Mouse (Mus musculus) ES-Bruce4 (cell line): ENCODE measurements at regions not wholly inside any gene's neighbourhood (a gene's known extent, or its start where the extent isn't known, plus 50 kb on each side); places are given as distances from the start of the nearest gene placed in this dataset.

Experiments used
- H3K27ac ChIP-seq: 2 replicates; pipeline ENCODE4 v1.5.1; 2012; ENCODE audit warnings: low read length, inconsistent platforms; ENCODE audit not compliant: insufficient read depth
- H3K27me3 ChIP-seq: 2 replicates; pipeline ENCODE4 v1.6.1; 2012; ENCODE audit warnings: mild to moderate bottlenecking, low read length, inconsistent platforms; ENCODE audit not compliant: control insufficient read depth, poor library complexity, insufficient read depth, severe bottlenecking
- H3K36me3 ChIP-seq: 2 replicates; pipeline ENCODE4 v1.6.1; 2012; ENCODE audit warnings: inconsistent platforms, mild to moderate bottlenecking, low read length, moderate library complexity; ENCODE audit not compliant: control insufficient read depth, poor library complexity, insufficient read depth, severe bottlenecking
- H3K4me1 ChIP-seq: one replicate; pipeline ENCODE4 v1.8.1; 2011; ENCODE audit warnings: low read length; ENCODE audit not compliant: control insufficient read depth, insufficient read depth
- H3K4me3 ChIP-seq: 2 replicates; pipeline ENCODE4 v1.5.1; 2011; ENCODE audit warnings: low read depth, mild to moderate bottlenecking, low read length
- H3K9ac ChIP-seq: 2 replicates; pipeline ENCODE4 v1.6.1; 2012; ENCODE audit warnings: low read depth, mild to moderate bottlenecking, inconsistent platforms; ENCODE audit not compliant: poor library complexity, severe bottlenecking
- H3K9me3 ChIP-seq: replicated peaks from 2 replicates; pipeline ENCODE4 v1.6.1; 2012; ENCODE audit warnings: mild to moderate bottlenecking, low read length, inconsistent platforms; ENCODE audit not compliant: control insufficient read depth, poor library complexity, insufficient read depth, severe bottlenecking
- CTCF ChIP-seq: IDR thresholded peaks from one replicate; pipeline ENCODE4 v1.8.1; 2011; ENCODE audit warnings: low read depth, low read length
- EP300 ChIP-seq: IDR thresholded peaks from 2 replicates; pipeline ENCODE4 v1.6.1; 2011; ENCODE audit warnings: low read depth, low read length; ENCODE audit not compliant: insufficient read depth
- POLR2A ChIP-seq: IDR thresholded peaks from one replicate; pipeline ENCODE4 v1.8.1; 2011; ENCODE audit warnings: low read length; ENCODE audit not compliant: insufficient read depth

DNA sequence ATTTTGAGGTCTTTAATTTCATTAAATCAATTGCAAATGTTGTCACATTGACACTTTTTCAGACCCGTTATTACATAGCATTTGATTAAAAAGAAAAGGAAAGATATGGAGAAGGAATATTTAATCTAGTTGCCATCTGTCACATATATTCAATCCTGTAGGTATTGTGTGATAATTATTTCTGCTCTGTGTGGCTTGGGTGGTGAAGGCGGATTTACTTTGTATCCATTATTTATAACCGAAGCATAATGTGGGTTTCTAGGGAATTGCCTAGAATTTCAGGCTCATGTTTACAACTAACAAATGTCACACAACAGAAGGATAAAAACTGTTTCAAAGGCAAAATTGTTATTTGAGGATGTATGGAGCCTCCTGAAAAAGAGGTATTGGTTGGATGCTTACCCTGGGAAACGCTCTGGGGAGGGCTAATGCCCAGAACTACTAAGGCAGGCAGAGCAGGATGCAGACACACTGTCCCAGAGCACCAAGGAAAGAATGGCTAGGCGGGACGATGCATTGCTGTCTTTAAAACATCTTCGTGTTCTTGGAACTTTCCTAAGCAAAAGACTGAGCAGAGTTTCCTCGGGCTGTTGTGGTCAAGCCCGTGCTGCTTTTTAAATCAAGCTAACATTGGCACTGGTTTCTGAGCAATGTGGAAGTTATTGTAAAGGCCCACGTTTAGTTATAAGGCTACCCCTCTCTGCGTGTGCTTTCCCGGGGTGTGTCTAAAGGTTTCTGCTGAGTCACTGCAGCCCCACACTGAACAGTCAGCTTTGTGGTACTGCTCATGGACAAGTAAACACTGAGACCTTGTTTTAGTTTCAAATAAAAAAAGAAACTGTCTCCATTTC is 105.8 kb upstream of the Sgk1 start:
- Histone ChIP-seq H3K9me3 (no peaks in the 10 kb centered on the region), H3K4me1 (no peaks in the 10 kb centered on the region), H3K36me3 (no peaks in the 10 kb centered on the region), H3K4me3 (no peak overlapping the region), H3K27ac (peak overlapping the region; percentile 48), H3K27me3 (no peaks in the 10 kb centered on the region), H3K9ac (peak overlapping the region; percentile 37)
- TF ChIP-seq EP300 (no peak), CTCF (no peak), POLR2A (no peak)

GRCm38 (mm10) chr10:21776762-21777080 is 105.3 kb upstream of the Sgk1 start:
- no peak overlapping the region for H3K4me3 ChIP-seq
- no peak for TF ChIP-seq EP300
- TF ChIP-seq CTCF: no peak
- no peak for TF ChIP-seq POLR2A

DNA sequence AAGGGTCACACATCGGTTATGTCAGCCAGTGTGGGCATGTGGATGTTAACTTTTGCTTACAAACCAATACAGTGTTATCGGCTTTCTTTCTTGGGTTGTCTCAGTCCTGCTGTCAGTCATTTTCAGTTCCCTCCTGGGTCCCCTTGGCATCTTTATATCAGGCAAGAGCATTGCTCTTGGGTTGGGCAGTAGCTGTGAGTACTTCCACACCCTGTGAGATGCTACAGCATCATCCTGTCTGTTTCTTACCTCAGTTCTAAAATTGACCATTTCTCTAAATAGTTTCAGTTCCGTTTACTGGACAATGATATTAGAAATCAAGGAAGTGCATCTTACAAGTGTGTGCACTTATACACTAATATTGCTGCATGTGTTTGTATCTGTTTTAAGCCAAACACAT is 104.9 kb upstream of the Sgk1 start:
- no peak overlapping the region for H3K4me3 ChIP-seq
- peak overlapping the region; percentile 48 for H3K27ac ChIP-seq
- H3K9me3 ChIP-seq: no peaks in the 10 kb centered on the region
- no peaks in the 10 kb centered on the region for H3K27me3 ChIP-seq
- H3K9ac ChIP-seq: peak overlapping the region; percentile 37
- no peaks in the 10 kb centered on the region for H3K4me1 ChIP-seq
- no peak for TF ChIP-seq EP300
- no peak for TF ChIP-seq CTCF
- TF ChIP-seq POLR2A: no peak
- no peaks in the 10 kb centered on the region for H3K36me3 ChIP-seq

More at GRCm38 (mm10) chr10:21776762-21777080, 105.3 kb upstream of the Sgk1 start:
- H3K27me3 ChIP-seq: no peaks in the 10 kb centered on the region
- H3K36me3 ChIP-seq: no peaks in the 10 kb centered on the region
- H3K4me1 ChIP-seq: no peaks in the 10 kb centered on the region
- H3K9me3 ChIP-seq: no peaks in the 10 kb centered on the region
- peak overlapping the region; percentile 48 for H3K27ac ChIP-seq
- peak overlapping the region; percentile 37 for H3K9ac ChIP-seq

DNA sequence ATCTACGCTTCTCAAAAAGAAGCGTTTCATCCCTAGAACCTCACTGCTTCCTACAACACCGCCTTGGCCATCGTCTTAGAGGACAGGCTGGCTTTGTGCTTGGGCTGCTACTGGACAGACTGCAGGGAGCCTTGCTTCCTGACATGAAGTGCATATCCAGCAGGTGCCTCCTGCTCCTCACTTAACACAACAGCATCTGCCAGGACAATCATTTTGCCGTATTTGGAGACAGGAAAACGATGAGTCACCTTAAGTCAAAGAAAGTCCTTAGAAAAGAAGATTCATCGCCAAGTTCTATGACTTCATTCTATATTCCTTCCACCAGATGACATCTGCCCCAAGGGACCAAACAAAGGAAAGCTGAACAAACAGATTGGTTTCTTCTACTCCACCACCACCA is 98.5 kb upstream of the Sgk1 start:
- TF ChIP-seq POLR2A (no peak), CTCF (no peak), EP300 (no peak)
- Histone ChIP-seq H3K9ac (no peak overlapping the region), H3K27ac (no peak overlapping the region), H3K9me3 (no peaks in the 10 kb centered on the region), H3K4me1 (no peaks in the 10 kb centered on the region), H3K4me3 (no peak overlapping the region), H3K36me3 (no peaks in the 10 kb centered on the region), H3K27me3 (no peaks in the 10 kb centered on the region)

DNA sequence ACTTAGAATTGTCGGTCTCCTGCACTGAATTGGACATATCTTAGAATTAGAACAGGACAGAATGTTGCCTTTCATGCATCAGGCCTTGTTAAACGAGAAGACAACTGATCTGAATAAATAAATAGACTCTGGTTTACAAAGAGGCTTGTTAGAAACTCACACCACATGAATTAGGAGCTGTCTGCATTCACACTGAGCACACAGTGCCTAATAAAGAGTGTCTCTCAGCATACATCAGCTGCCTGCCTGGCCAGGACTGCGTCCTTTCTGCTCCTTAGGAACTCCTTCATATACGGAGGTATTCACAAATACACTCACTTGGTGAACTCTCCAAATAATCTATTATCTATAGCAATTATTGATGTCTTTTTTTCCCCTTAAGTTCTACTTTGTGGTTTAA is 96.9 kb upstream of the Sgk1 start:
- Histone ChIP-seq H3K27me3 (no peaks in the 10 kb centered on the region), H3K27ac (no peak overlapping the region), H3K9me3 (no peaks in the 10 kb centered on the region), H3K36me3 (no peaks in the 10 kb centered on the region), H3K9ac (no peak overlapping the region), H3K4me3 (no peak overlapping the region), H3K4me1 (no peaks in the 10 kb centered on the region)
- TF ChIP-seq CTCF (no peak), POLR2A (no peak), EP300 (no peak)

DNA sequence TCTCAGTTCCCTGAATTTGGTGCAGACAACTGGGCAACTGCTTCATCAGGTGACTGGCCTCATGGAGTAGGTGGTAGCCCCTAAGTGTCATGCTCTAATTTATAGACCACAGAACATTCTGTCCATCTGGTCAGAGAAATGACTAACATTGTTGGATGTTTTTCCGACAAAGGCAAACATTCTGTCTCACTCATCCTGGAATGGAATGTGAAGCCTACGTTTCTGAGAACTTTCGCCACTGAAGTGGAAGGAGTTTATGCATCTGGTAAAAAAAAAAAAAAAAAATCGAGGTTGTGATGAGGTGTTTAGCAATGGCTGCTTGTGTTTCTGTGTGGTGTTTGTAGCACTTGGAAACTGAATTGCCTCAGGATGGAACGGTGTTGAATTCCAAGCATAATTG is 96.2 kb upstream of the Sgk1 start:
- Histone ChIP-seq H3K27ac (no peak overlapping the region), H3K9me3 (no peaks in the 10 kb centered on the region), H3K4me1 (no peaks in the 10 kb centered on the region), H3K27me3 (no peaks in the 10 kb centered on the region), H3K9ac (no peak overlapping the region), H3K4me3 (no peak overlapping the region), H3K36me3 (no peaks in the 10 kb centered on the region)
- TF ChIP-seq EP300: no peak
- no peak for TF ChIP-seq CTCF
- no peak for TF ChIP-seq POLR2A
